Mouse (Mus musculus): Measurements from ENCODE around the gene Csf3.

The Csf3 gene

GRCm38 (mm10) chr11:98750351-98751201, 49.5 kb downstream of the Csf3 start:
- DNase-seq: no peak

DNA sequence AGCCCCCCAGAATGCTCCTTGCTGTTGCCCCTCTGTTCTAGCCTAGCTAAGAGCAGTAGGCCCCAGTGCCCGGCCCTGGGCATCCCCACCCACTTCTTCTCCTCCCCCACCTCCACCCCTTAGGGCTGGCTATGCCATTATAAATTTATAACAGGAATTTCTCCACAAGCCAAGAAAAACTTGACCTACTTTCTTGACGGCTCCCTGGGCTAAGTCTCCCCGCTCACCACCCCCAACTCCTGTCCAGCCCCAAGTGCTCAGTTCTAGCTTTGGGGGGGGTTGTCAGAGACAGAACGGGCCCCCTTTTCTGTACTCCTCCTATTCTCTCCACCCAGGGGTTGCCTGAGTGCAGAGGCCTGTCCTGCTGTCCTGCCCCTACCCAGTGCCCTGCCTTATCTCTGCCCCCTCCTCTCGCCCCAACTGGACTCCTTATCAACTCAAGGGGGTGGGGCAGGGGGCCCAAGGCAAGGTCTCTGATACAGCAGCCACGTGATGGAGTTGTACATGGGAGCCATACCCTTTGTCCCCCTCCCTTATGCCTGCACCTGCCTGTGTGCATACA, 50.2 kb downstream of the Csf3 start:
- no peak for DNase-seq

GRCm38 (mm10) chr11:98752562-98753140, 51.6 kb downstream of the Csf3 start:
- no peak for DNase-seq

Data from embryo, embryonic 11 days (tissue).